21 mouse cellular contexts compared by ENCODE assay signal in genomic region chr14:101746635-101747034, GRCm38 (mm10). TPM values are rescaled to one million over a fixed set of nuclear protein-coding genes. Genes with fewer than 3 reads are reported as not detected.
DNase-seq lines count a peak whose midpoint lies in the region; ATAC-seq and TF ChIP-seq lines count a peak whose summit lies in the region.
"Had no signal": no experiment of that assay in that cellular context is flagged by ENCODE, and none has a peak within 500 bp of the region (broad histone marks: within the 10 kb centered on the region; RNA-seq: fewer than 3 reads in every experiment).

No protein-coding gene starts in this region.

- H3K27me3 ChIP-seq in kidney, postnatal 0 days (ENCODE audit: insufficient read depth, low read length) = no peaks in the 10 kb centered on the region
- no peaks in the 10 kb centered on the region for H3K27me3 ChIP-seq in limb, embryonic 15.5 days
- H3K27me3 ChIP-seq: CH12.LX; midbrain, embryonic 12.5 days; neural tube, embryonic 12.5 days had no signal

- no peak for TF ChIP-seq POLR2A in embryonic fibroblast, embryonic 13.5 days (IDR thresholded peaks at IDR 0.05; ENCODE audit: low read depth, low read length)

- no peak overlapping the region for H3K4me3 ChIP-seq in kidney, postnatal 0 days (replicated peaks; ENCODE audit: low read depth, low read length)
- H3K4me3 ChIP-seq in embryonic fibroblast, embryonic 13.5 days (ENCODE audit: insufficient read depth, low read length) = no peak overlapping the region
- no peak overlapping the region for H3K4me3 ChIP-seq in limb, embryonic 15.5 days
- H3K4me3 ChIP-seq: left cerebral cortex, adult 2 months; midbrain, embryonic 12.5 days; neural tube, embryonic 12.5 days had no signal

- DNase-seq in embryo, embryonic 10.5 days (ENCODE audit: low spot score) = peak; percentile 30
- DNase-seq in embryo, embryonic 9.5 days (ENCODE audit: extremely low spot score) = no peak
- peak; percentile 11 for DNase-seq in kidney, postnatal 0 days (ENCODE audit: low spot score)
- DNase-seq in kidney, postnatal 4 days = no peak
- DNase-seq in urinary bladder, postnatal 10 days (ENCODE audit: low spot score) = no peak
- DNase-seq in spleen, postnatal 36 days (ENCODE audit: low spot score in 2 of 2) = no peak
- DNase-seq: cerebellum, adult 8-10 months; left cerebral cortex, postnatal 4 days; right cerebral cortex, adult 18-20 months; thymus, postnatal 14 days had no signal

- no peak overlapping the region for H3K9ac ChIP-seq in kidney, postnatal 0 days (ENCODE audit: low read depth, low read length)
- H3K9ac ChIP-seq in limb, embryonic 15.5 days = no peak overlapping the region
- H3K9ac ChIP-seq: midbrain, embryonic 12.5 days; neural tube, embryonic 12.5 days had no signal

- no peak for TF ChIP-seq CTCF in kidney, postnatal 0 days (IDR thresholded peaks at IDR 0.05; ENCODE audit: low read depth)
- no peak for TF ChIP-seq CTCF in embryonic fibroblast, embryonic 13.5 days (IDR thresholded peaks at IDR 0.05; ENCODE audit: borderline replicate concordance, insufficient read depth, low read length)

- H3K4me1 ChIP-seq in kidney, postnatal 0 days (replicated peaks; ENCODE audit: insufficient read depth, low read length) = 0 out of 2 replicates have a peak, but pooled peaks cover 7% of the 10 kb centered on the region
- H3K4me1 ChIP-seq in embryonic fibroblast, embryonic 13.5 days (ENCODE audit: control insufficient read depth, insufficient read depth, low read length) = peaks cover 22% of the 10 kb centered on the region
- peaks cover 8% of the 10 kb centered on the region; the same call in 1 of the 2 replicates for H3K4me1 ChIP-seq in limb, embryonic 15.5 days
- H3K4me1 ChIP-seq: midbrain, embryonic 12.5 days; neural tube, embryonic 12.5 days had no signal

- H3K4me2 ChIP-seq in kidney, postnatal 0 days (ENCODE audit: low read length) = no peak overlapping the region
- H3K4me2 ChIP-seq in limb, embryonic 15.5 days = no peak overlapping the region
- H3K4me2 ChIP-seq: midbrain, embryonic 12.5 days; neural tube, embryonic 12.5 days had no signal

- no peaks in the 10 kb centered on the region for H3K36me3 ChIP-seq in kidney, postnatal 0 days (ENCODE audit: insufficient read depth, low read length)
- no peaks in the 10 kb centered on the region for H3K36me3 ChIP-seq in limb, embryonic 15.5 days
- H3K36me3 ChIP-seq: midbrain, embryonic 12.5 days; neural tube, embryonic 12.5 days had no signal

- ATAC-seq in kidney, postnatal 0 days (replicated peaks; ENCODE audit: low FRiP score, low read depth) = no peak
- 0 out of 2 replicates have a peak, but pooled peaks have one; percentile 30 for ATAC-seq in limb, embryonic 15.5 days (ENCODE audit: insufficient number of reproducible peaks, low FRiP score, low TSS enrichment, low read depth)
- ATAC-seq: forebrain, embryonic 16.5 days; hindbrain, embryonic 16.5 days; intestine, postnatal 0 days; lung, postnatal 0 days had no signal

- no peak overlapping the region for H3K27ac ChIP-seq in kidney, postnatal 0 days
- H3K27ac ChIP-seq in embryonic fibroblast, embryonic 13.5 days (ENCODE audit: insufficient read depth, low read length) = peak overlapping the region; percentile 96
- H3K27ac ChIP-seq in limb, embryonic 15.5 days = peak overlapping the region; percentile 60
- H3K27ac ChIP-seq: left cerebral cortex, adult 2 months; midbrain, embryonic 12.5 days; neural tube, embryonic 12.5 days had no signal

- 58% methylated on average over 3 of the region's 3 CpGs for WGBS in kidney, postnatal 0 days
- WGBS in limb, embryonic 15.5 days = 26% methylated on average over 3 of the region's 3 CpGs

- H3K9me3 ChIP-seq in kidney, postnatal 0 days (replicated peaks; ENCODE audit: low read length) = no peaks in the 10 kb centered on the region
- H3K9me3 ChIP-seq in limb, embryonic 15.5 days = no peaks in the 10 kb centered on the region
- H3K9me3 ChIP-seq: midbrain, embryonic 12.5 days; neural tube, embryonic 12.5 days had no signal

RNA-seq across cellular contexts. Expression of gene Lmo7, which starts 16.9 kb away (rescaled TPM):
- 13.9 and 14.2 TPM in 2 replicates for polyA plus RNA-seq in kidney, postnatal 0 days (2015; fragmentation: Nextera tagmentation; extraction: Ambion mirVana)
- polyA plus RNA-seq in embryonic fibroblast, embryonic 13.5 days (2011; ENCODE audit: insufficient read length, low read depth, missing spikeins) = 61.2 and 61.5 TPM in 2 replicates
- polyA plus RNA-seq in limb, embryonic 15.5 days (2015; fragmentation: Nextera tagmentation; extraction: Ambion mirVana) = 35.4 and 41.6 TPM in 2 replicates

RNA-seq across cellular contexts. Expression of gene Gm9922, which starts 17.0 kb away (rescaled TPM):
- polyA plus RNA-seq in kidney, postnatal 0 days (2015; fragmentation: Nextera tagmentation; extraction: Ambion mirVana) = 8.6 and 10.1 TPM in 2 replicates
- polyA plus RNA-seq in embryonic fibroblast, embryonic 13.5 days (2011; ENCODE audit: insufficient read length, low read depth, missing spikeins) = 1.3 TPM in 1 of 2 replicates, not detected in the other
- 4.7 and 6.2 TPM in 2 replicates for polyA plus RNA-seq in limb, embryonic 15.5 days (2015; fragmentation: Nextera tagmentation; extraction: Ambion mirVana)
- polyA plus RNA-seq: liver, embryonic 16.5 days had no signal

Comparison
In these comparisons a context has a peak if more than half of its experiments do, and no peak if none do; other contexts are left out.
1. DNase-seq: peak in embryo, embryonic 10.5 days (single experiment) and kidney, postnatal 0 days (single experiment); none in embryo, embryonic 9.5 days (single experiment), kidney, postnatal 4 days (0 of 2), urinary bladder, postnatal 10 days (single experiment) and spleen, postnatal 36 days (0 of 2).